Mouse (Mus musculus) left cerebral cortex, postnatal 36 days (tissue): ENCODE data around the gene Tsga8. TPM values are rescaled to one million over a fixed set of nuclear protein-coding genes. Genes with fewer than 3 reads are reported as not detected.

ENCODE experiments used
- DNase-seq, 2 experiments: peaks; one replicate each; pipeline ENCODE4 v3.0.0; 2021 to 2022; ENCODE audit warnings: low spot score in 2 of 2, mixed read lengths in 1 of 2
- intact Hi-C: fragments of 180-260 bp; cut with DNase I; formaldehyde crosslinking; loops from one replicate; pipeline ENCODE4 v1.15.1; 2025
- total RNA-seq, 2 experiments: library from RNA; stranded (reverse); gene quantifications; 2 replicates each; pipeline ENCODE4 v1.2.3; 2021

Tsga8 gene
- total RNA-seq: not detected

DNA sequence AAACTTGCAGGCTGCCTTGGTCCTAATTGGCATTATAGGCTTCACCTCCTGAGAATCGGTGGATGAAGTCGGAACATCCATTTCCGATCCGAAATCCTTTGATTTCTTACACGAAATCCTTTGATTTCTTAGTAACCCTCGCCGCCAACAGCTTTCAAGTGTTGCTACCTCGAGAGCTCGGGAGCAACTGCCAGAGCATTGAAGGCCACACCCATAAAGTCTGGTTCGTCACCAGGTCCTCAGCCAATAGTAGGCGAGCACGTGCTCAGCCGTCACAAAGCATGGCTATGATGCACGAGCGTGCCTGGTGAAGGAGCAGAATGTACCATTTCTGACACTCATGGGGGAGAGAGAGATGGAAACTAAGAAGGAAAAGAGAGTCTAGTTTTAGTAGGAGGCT is at the start of gene Tsga8:
Gene Tsga8, minus strand, starts transcription at position 327 of the 400 bp plus-strand sequence.
- DNase-seq: no peak
- intact Hi-C loops: no loop called here
